Mouse (Mus musculus) cortical plate, adult 2 months (tissue): ENCODE results near the gene Lrrc74a.

Experiments used
- CTCF ChIP-seq: fragments of 200-500 bp; IDR thresholded peaks from 2 replicates; pipeline ENCODE4 v1.5.1; 2011; ENCODE audit warnings: mild to moderate bottlenecking, control low read depth, low read length; ENCODE audit not compliant: insufficient read depth; ENCODE audit errors: extremely low read depth
- POLR2A ChIP-seq: fragments of 200-500 bp; IDR thresholded peaks from 2 replicates; pipeline ENCODE4 v1.6.1; 2011; ENCODE audit warnings: mild to moderate bottlenecking, low read length, control low read depth; ENCODE audit not compliant: insufficient read depth; ENCODE audit errors: extremely low read depth

GRCm38 (mm10) chr12:86795076-86795837 lies 61.1 kb downstream of the Lrrc74a start:
- no peak for TF ChIP-seq CTCF
- TF ChIP-seq POLR2A = no peak
